In the genomic region with DNA sequence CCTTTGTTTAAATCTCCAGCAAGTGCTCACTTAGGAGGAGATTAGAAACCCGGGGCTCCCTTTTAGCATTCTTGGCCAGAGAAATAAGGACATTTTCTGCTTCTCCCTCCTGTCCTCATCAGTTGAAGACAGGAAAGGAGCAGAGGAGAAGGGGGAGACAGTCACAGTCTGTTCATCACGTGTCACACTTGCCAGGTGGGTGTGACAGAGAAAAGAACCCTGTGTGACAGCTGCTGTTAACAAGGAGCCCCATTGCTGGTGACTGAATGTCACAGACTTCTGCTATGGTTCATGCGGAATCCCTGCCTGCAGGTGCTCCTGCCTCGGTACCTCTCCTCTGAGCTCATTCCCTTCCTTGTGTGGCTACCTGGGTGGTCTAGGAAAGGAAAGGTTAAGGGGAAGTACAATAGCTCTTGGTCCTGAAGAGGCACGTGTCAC, we compare ENCODE assay signal across 17 mouse cellular contexts. TPM values are rescaled to one million over a fixed set of nuclear protein-coding genes. Genes with fewer than 3 reads are reported as not detected.
DNase-seq lines count a peak whose midpoint lies in the region; ATAC-seq and TF ChIP-seq lines count a peak whose summit lies in the region.
"Had no signal": no experiment of that assay in that cellular context is flagged by ENCODE, and none has a peak within 500 bp of the region (broad histone marks: within the 10 kb centered on the region; RNA-seq: fewer than 3 reads in every experiment).

No protein-coding gene starts in this region.

- no peak overlapping the region for H3K4me2 ChIP-seq in embryonic facial prominence, embryonic 14.5 days (ENCODE audit: low read depth, low read length)
- H3K4me2 ChIP-seq in lung, embryonic 15.5 days: peak overlapping the region; percentile 11; the same call in 1 of the 2 replicates
- H3K4me2 ChIP-seq: limb, embryonic 13.5 days had no signal

- no peaks in the 10 kb centered on the region for H3K36me3 ChIP-seq in embryonic facial prominence, embryonic 14.5 days (ENCODE audit: control insufficient read depth, insufficient read depth, low read length)
- no peaks in the 10 kb centered on the region for H3K36me3 ChIP-seq in embryonic facial prominence, embryonic 10.5 days (replicated peaks)
- 0 out of 2 replicates have a peak, but pooled peaks cover 3% of the 10 kb centered on the region for H3K36me3 ChIP-seq in E14TG2a.4 (ENCODE audit: insufficient read depth, low read length)
- no peaks in the 10 kb centered on the region for H3K36me3 ChIP-seq in lung, embryonic 15.5 days
- no peaks in the 10 kb centered on the region for H3K36me3 ChIP-seq in thymus, adult 2 months (ENCODE audit: control insufficient read depth, insufficient read depth, low read length)
- H3K36me3 ChIP-seq: heart, embryonic 10.5 days; limb, embryonic 13.5 days had no signal

- ATAC-seq in embryonic facial prominence, embryonic 14.5 days (ENCODE audit: low read depth): peak; percentile 18; the same call in 1 of the 2 replicates
- ATAC-seq in lung, embryonic 15.5 days (ENCODE audit: borderline replicate concordance, extremely low read depth, low FRiP score, low TSS enrichment): peak; percentile 33; the same call in 1 of the 2 replicates

- H3K27me3 ChIP-seq in embryonic facial prominence, embryonic 14.5 days (replicated peaks; ENCODE audit: control insufficient read depth, insufficient read depth, low read length): no peaks in the 10 kb centered on the region
- no peaks in the 10 kb centered on the region for H3K27me3 ChIP-seq in embryonic facial prominence, embryonic 10.5 days (replicated peaks; ENCODE audit: low read depth, poor library complexity, severe bottlenecking)
- no peaks in the 10 kb centered on the region for H3K27me3 ChIP-seq in E14TG2a.4 (ENCODE audit: insufficient read depth, low read length)
- no peaks in the 10 kb centered on the region for H3K27me3 ChIP-seq in lung, embryonic 15.5 days
- no peaks in the 10 kb centered on the region for H3K27me3 ChIP-seq in thymus, adult 2 months (ENCODE audit: control insufficient read depth, insufficient read depth, low read length)
- H3K27me3 ChIP-seq: limb, embryonic 13.5 days; Patski had no signal

- TF ChIP-seq CTCF in E14TG2a.4 (conservative IDR thresholded peaks at IDR 0.05; ENCODE audit: low read length): no peak
- no peak for TF ChIP-seq CTCF in thymus, adult 2 months (IDR thresholded peaks at IDR 0.05; ENCODE audit: borderline replicate concordance, control insufficient read depth, extremely low read depth, insufficient read depth, low read length, poor library complexity)

- no peak overlapping the region for H3K4me3 ChIP-seq in embryonic facial prominence, embryonic 14.5 days (ENCODE audit: low read depth, low read length)
- H3K4me3 ChIP-seq in embryonic facial prominence, embryonic 10.5 days: no peak overlapping the region
- peak overlapping the region; percentile 49 for H3K4me3 ChIP-seq in E14TG2a.4 (replicated peaks; ENCODE audit: low read length)
- no peak overlapping the region for H3K4me3 ChIP-seq in lung, embryonic 15.5 days
- no peak overlapping the region for H3K4me3 ChIP-seq in thymus, adult 2 months (ENCODE audit: control insufficient read depth, insufficient read depth, low read length)
- H3K4me3 ChIP-seq: gastrocnemius, adult 2 months; heart, embryonic 10.5 days; limb, embryonic 13.5 days had no signal

- H3K27ac ChIP-seq in embryonic facial prominence, embryonic 14.5 days (replicated peaks; ENCODE audit: low read depth, low read length): no peak overlapping the region
- H3K27ac ChIP-seq in embryonic facial prominence, embryonic 10.5 days (replicated peaks): no peak overlapping the region; the same call in 1 of the 2 replicates
- H3K27ac ChIP-seq in lung, embryonic 15.5 days: peak overlapping the region; percentile 89
- no peak overlapping the region for H3K27ac ChIP-seq in thymus, adult 2 months (ENCODE audit: control insufficient read depth, insufficient read depth, low read length)
- H3K27ac ChIP-seq: gastrocnemius, adult 2 months; heart, embryonic 10.5 days; limb, embryonic 13.5 days had no signal

- 34% methylated on average over 5 of the region's 5 CpGs for WGBS in embryonic facial prominence, embryonic 14.5 days
- WGBS in embryonic facial prominence, embryonic 10.5 days: 49% methylated on average over 5 of the region's 5 CpGs
- WGBS in lung, embryonic 15.5 days: 30% methylated on average over 5 of the region's 5 CpGs
- WGBS in thymus, adult 2 months: 44% methylated on average over 5 of the region's 5 CpGs

- TF ChIP-seq POLR2A in thymus, adult 2 months (IDR thresholded peaks at IDR 0.05; ENCODE audit: control insufficient read depth, extremely low read depth, insufficient read depth, low read length, poor library complexity): no peak

- no peak overlapping the region for H3K9ac ChIP-seq in embryonic facial prominence, embryonic 14.5 days (ENCODE audit: low read depth, low read length)
- H3K9ac ChIP-seq in lung, embryonic 15.5 days: no peak overlapping the region
- H3K9ac ChIP-seq: limb, embryonic 13.5 days had no signal

- no peaks in the 10 kb centered on the region for H3K4me1 ChIP-seq in embryonic facial prominence, embryonic 14.5 days (ENCODE audit: control insufficient read depth, insufficient read depth, low read length)
- peaks cover 17% of the 10 kb centered on the region; the same call in 1 of the 2 replicates for H3K4me1 ChIP-seq in embryonic facial prominence, embryonic 10.5 days
- peaks cover 75% of the 10 kb centered on the region for H3K4me1 ChIP-seq in E14TG2a.4 (replicated peaks; ENCODE audit: low read depth, low read length)
- peaks cover 29% of the 10 kb centered on the region for H3K4me1 ChIP-seq in lung, embryonic 15.5 days
- H3K4me1 ChIP-seq in thymus, adult 2 months (replicated peaks; ENCODE audit: control insufficient read depth, insufficient read depth, low read length): peaks cover 41% of the 10 kb centered on the region

- H3K9me3 ChIP-seq in embryonic facial prominence, embryonic 14.5 days (ENCODE audit: control insufficient read depth, low read length): no peaks in the 10 kb centered on the region
- H3K9me3 ChIP-seq in embryonic facial prominence, embryonic 10.5 days: no peaks in the 10 kb centered on the region
- no peaks in the 10 kb centered on the region for H3K9me3 ChIP-seq in E14TG2a.4 (ENCODE audit: low read length)
- H3K9me3 ChIP-seq in lung, embryonic 15.5 days: no peaks in the 10 kb centered on the region
- H3K9me3 ChIP-seq: heart, embryonic 10.5 days; limb, embryonic 13.5 days had no signal

- peak; percentile 38 for DNase-seq in embryonic facial prominence, embryonic 14.5 days (ENCODE audit: low spot score)
- no peak for DNase-seq in embryonic facial prominence, embryonic 10.5 days (ENCODE audit: low spot score)
- peak; percentile 37 for DNase-seq in thymus, adult 2 months
- DNase-seq in spleen, adult 12 weeks (ENCODE audit: low spot score): no peak
- DNase-seq in right cerebral cortex, postnatal 36 days (ENCODE audit: low spot score in 2 of 2): no peak
- no peak for DNase-seq in heart, adult 11 months
- DNase-seq: adrenal gland, adult 2 months; B cell, adult 2 months; gastrocnemius, adult 2 months; heart, postnatal 36 days; kidney, postnatal 36 days; layer of hippocampus, postnatal 36 days had no signal

RNA-seq across cellular contexts. Expression of gene Chka, which starts 11.3 kb away (rescaled TPM):
- 31.3 and 32.9 TPM in 2 replicates for polyA plus RNA-seq in embryonic facial prominence, embryonic 14.5 days (2014; fragmentation: Nextera tagmentation; extraction: Ambion mirVana)
- 50.0 and 51.8 TPM in 2 replicates for polyA plus RNA-seq in embryonic facial prominence, embryonic 10.5 days (2016; fragmentation: Nextera tagmentation; extraction: Ambion mirVana)
- polyA plus RNA-seq in lung, embryonic 15.5 days (2015; fragmentation: Nextera tagmentation; extraction: Ambion mirVana): 55.8 and 68.1 TPM in 2 replicates
- polyA plus RNA-seq in thymus, adult 2 months (2012; rRNA removed): 39.1 and 44.2 TPM in 2 replicates

Comparison
In these comparisons a context has a peak if more than half of its experiments do, and no peak if none do; other contexts are left out.
1. DNase-seq: peak in embryonic facial prominence, embryonic 14.5 days (single experiment) and thymus, adult 2 months (single experiment); none in embryonic facial prominence, embryonic 10.5 days (single experiment), spleen, adult 12 weeks (single experiment), right cerebral cortex, postnatal 36 days (0 of 2) and heart, adult 11 months (single experiment).